Mouse (Mus musculus): ENCODE data around the gene Gm49380.

- TF ChIP-seq CTCF (IDR thresholded peaks at IDR 0.05; ENCODE audit: borderline replicate concordance, extremely low read depth, insufficient read depth, insufficient read length) (no peak), POLR2A (IDR thresholded peaks at IDR 0.05; ENCODE audit: borderline replicate concordance, extremely low read depth, insufficient read depth, insufficient read length, poor library complexity, severe bottlenecking) (no peak)
These were observed 6.7 kb downstream of the Gm49380 start for GRCm38 (mm10) chr9:44106596-44106995.
